Mouse (Mus musculus) liver, embryonic 12.5 days (tissue): ENCODE results near the gene Dlst. TPM values are rescaled to one million over a fixed set of nuclear protein-coding genes. Genes with fewer than 3 reads are reported as not detected.

Experiments used
- ATAC-seq: fragments of 200-750 bp; cut with Nextera tagmentation; 2 replicates; pipeline ENCODE4 v1.8.0; 2017; ENCODE audit warnings: moderate number of reproducible peaks, mild to moderate bottlenecking, moderate library complexity
- H3K27ac ChIP-seq: fragments of 300-500 bp; sonication (generic); 2 replicates; pipeline ENCODE4 v1.5.1; 2016; ENCODE audit warnings: mild to moderate bottlenecking
- H3K27me3 ChIP-seq: fragments of 300-500 bp; sonication (generic); replicated peaks from 2 replicates; pipeline ENCODE4 v1.6.1; 2016; ENCODE audit warnings: mild to moderate bottlenecking, moderate library complexity
- H3K36me3 ChIP-seq: fragments of 300-500 bp; sonication (generic); 2 replicates; pipeline ENCODE4 v1.6.1; 2016; ENCODE audit warnings: mild to moderate bottlenecking, moderate library complexity
- H3K4me1 ChIP-seq: fragments of 300-500 bp; sonication (generic); 2 replicates; pipeline ENCODE4 v1.6.1; 2016
- H3K4me2 ChIP-seq: fragments of 300-500 bp; sonication (generic); 2 replicates; pipeline ENCODE4 v1.6.1; 2016; ENCODE audit warnings: mild to moderate bottlenecking, moderate library complexity
- H3K4me3 ChIP-seq: fragments of 300-500 bp; sonication (generic); 2 replicates; pipeline ENCODE4 v1.5.1; 2016; ENCODE audit warnings: mild to moderate bottlenecking, moderate library complexity
- H3K9ac ChIP-seq: fragments of 300-500 bp; sonication (generic); 2 replicates; pipeline ENCODE4 v1.6.1; 2016; ENCODE audit warnings: mild to moderate bottlenecking, moderate library complexity
- H3K9me3 ChIP-seq: fragments of 300-500 bp; sonication (generic); replicated peaks from 2 replicates; pipeline ENCODE4 v1.6.1; 2016; ENCODE audit warnings: mild to moderate bottlenecking, moderate library complexity
- WGBS: fragments of 180-500 bp; shearing (Covaris S2); methylation state at CpG from one replicate; pipeline ENCODE4 v1.1.7; 2016; ENCODE audit not compliant: insufficient replicate concordance; 5-methylcytosine and 5-hydroxymethylcytosine counted together
- polyA plus RNA-seq: library from polyadenylated mRNA; unstranded; fragments of >200 nt; fragmentation: Nextera tagmentation; extraction: Ambion mirVana; gene quantifications from 2 replicates; pipeline ENCODE4 v1.2.1, GENCODE M21; 2016

Gene Dlst
- polyA plus RNA-seq, 1 experiment from 2014 or later = 104 TPM

DNA sequence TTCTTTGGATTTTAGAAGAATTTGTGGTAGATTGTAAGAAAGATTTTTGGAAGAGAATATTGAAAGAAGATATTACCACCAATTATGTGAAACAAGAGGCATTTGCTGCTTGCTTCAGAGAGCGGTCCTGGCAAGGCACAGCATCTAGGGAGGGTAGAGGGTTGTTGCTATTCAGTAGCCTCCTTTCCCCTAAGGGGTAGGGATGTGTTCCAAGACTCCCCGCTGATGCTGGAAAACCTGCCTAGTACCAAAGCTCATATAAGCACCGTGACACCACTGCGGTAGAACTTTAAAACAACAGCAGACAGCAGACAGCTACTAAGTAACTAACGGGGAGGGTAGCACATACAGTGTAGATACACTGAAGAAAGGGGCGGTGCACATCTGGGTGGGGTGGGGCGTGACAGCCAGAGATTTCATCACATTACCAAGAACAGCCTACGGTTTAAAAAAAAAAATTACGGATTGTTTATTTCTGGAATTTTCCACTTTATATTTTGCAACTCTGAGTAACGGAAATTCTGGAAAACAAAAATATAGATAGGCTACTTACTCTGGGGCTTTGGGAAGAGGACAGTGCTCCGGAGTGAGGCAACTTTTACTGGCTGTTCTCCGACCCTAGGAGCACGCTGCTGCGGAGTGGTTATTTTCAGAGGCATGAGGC is 47.3 kb downstream of the Dlst start:
- H3K9me3 ChIP-seq = no peaks in the 10 kb centered on the region

GRCm38 (mm10) chr12:85158801-85159200 is 48.2 kb downstream of the Dlst start:
- H3K36me3 ChIP-seq = no peaks in the 10 kb centered on the region
- no peak overlapping the region for H3K9ac ChIP-seq
- H3K27ac ChIP-seq = no peak overlapping the region
- peaks cover 13% of the 10 kb centered on the region; the same call in 1 of the 2 replicates for H3K27me3 ChIP-seq
- no peak for ATAC-seq
- H3K4me3 ChIP-seq = no peak overlapping the region
- no peaks in the 10 kb centered on the region for H3K9me3 ChIP-seq
- H3K4me1 ChIP-seq = 0 out of 2 replicates have a peak, but pooled peaks cover 5% of the 10 kb centered on the region
- H3K4me2 ChIP-seq = no peak overlapping the region
- 66% methylated on average over 8 of the region's 8 CpGs for WGBS

More for the DNA sequence above, 47.3 kb downstream of the Dlst start:
- no peak overlapping the region for H3K4me2 ChIP-seq
- no peak overlapping the region for H3K9ac ChIP-seq
- no peak overlapping the region for H3K4me3 ChIP-seq
- no peaks in the 10 kb centered on the region for H3K36me3 ChIP-seq
- peaks cover 14% of the 10 kb centered on the region; the same call in 1 of the 2 replicates for H3K27me3 ChIP-seq
- 0 out of 2 replicates have a peak, but pooled peaks cover 5% of the 10 kb centered on the region for H3K4me1 ChIP-seq
- 71% methylated on average over 14 of the region's 14 CpGs for WGBS
- ATAC-seq = no peak
- no peak overlapping the region for H3K27ac ChIP-seq

GRCm38 (mm10) chr12:85159592-85159991 is 49.0 kb downstream of the Dlst start:
- Histone ChIP-seq H3K4me1 (0 out of 2 replicates have a peak, but pooled peaks cover 5% of the 10 kb centered on the region), H3K27me3 (peaks cover 13% of the 10 kb centered on the region; the same call in 1 of the 2 replicates), H3K4me3 (no peak overlapping the region), H3K36me3 (no peaks in the 10 kb centered on the region), H3K27ac (no peak overlapping the region), H3K9me3 (no peaks in the 10 kb centered on the region), H3K4me2 (no peak overlapping the region), H3K9ac (no peak overlapping the region)
- ATAC-seq = no peak
- WGBS = 56% methylated on average over 5 of the region's 5 CpGs

- ATAC-seq = no peak
- H3K9me3 ChIP-seq = no peaks in the 10 kb centered on the region
- H3K9ac ChIP-seq = no peak overlapping the region
- no peak overlapping the region for H3K27ac ChIP-seq
- H3K27me3 ChIP-seq = peaks cover 12% of the 10 kb centered on the region; the same call in 1 of the 2 replicates
- no peak overlapping the region for H3K4me3 ChIP-seq
- peaks cover 8% of the 10 kb centered on the region for H3K4me1 ChIP-seq
- no peak overlapping the region for H3K4me2 ChIP-seq
- H3K36me3 ChIP-seq = no peaks in the 10 kb centered on the region
- 62% methylated on average over 5 of the region's 5 CpGs for whole genome bisulfite sequencing
These were observed 54.4 kb downstream of the Dlst start for GRCm38 (mm10) chr12:85164996-85165395.

GRCm38 (mm10) chr12:85166631-85167030 is 56.0 kb downstream of the Dlst start:
- WGBS = 73% methylated on average over 9 of the region's 9 CpGs
- H3K27ac ChIP-seq = no peak overlapping the region
- peaks cover 26% of the 10 kb centered on the region; the same call in 1 of the 2 replicates for H3K27me3 ChIP-seq
- no peak overlapping the region for H3K9ac ChIP-seq
- H3K4me2 ChIP-seq = no peak overlapping the region
- ATAC-seq = no peak
- H3K36me3 ChIP-seq = no peaks in the 10 kb centered on the region
- H3K4me3 ChIP-seq = no peak overlapping the region
- H3K9me3 ChIP-seq = no peaks in the 10 kb centered on the region
- H3K4me1 ChIP-seq = peaks cover 8% of the 10 kb centered on the region

DNA sequence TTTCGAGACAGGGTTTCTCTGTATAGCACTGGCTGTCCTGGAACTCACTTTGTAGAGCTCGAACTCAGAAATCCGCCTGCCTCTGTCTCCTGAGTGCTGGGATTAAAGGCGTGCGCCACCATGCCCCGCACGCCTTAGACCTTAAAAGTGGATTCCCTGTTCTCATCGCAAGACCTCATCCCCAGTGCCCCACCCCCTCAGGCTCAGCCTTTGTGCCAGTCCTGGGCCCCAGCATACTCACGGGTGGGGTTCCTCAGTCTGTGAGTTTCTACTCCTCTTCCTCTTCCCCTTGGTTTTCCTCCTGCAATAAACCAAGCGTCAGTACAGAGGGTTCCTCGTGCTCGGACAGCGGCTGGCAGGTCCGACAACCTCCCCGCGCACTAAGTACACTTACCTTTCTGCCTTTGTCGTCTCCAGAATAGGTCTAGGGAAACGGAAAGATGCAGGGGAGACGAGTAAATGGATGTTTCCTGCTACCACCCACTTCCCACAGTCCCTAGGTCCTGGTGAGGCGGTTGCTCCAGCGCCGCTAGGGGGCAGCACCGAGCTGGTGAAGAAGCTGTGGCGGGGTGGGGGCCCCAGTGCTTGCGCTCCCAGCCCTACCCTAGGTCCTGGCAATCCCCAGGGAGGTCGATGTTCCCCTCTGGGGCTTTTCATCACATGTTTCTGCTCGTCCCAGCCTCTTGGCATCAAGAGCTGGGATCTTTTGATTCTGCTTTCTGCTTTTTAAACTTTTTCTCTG is 58.7 kb downstream of the Dlst start:
- peak; percentile 53; the same call in 1 of the 2 replicates for ATAC-seq
- no peak overlapping the region; the same call in 1 of the 2 replicates for H3K9ac ChIP-seq

DNA sequence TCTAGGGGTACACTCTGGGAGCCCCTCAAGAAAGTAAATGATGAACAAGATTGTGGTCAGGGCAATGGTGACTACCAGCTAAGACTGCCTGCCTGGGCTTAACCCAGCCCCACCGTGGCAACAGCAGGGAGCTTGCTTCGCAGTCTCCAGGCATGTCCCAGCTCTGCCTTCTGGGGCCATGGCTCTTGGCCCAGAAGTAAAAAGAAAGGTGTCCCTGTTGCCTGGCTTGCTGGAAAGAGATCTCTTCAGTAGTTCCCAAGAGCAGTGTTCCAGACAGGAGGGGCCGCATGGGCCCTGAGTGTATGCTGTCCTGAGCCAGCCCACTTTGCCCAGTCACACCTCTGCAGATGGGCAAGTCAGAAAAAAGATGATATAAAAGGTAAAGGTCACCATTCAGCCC is 59.2 kb downstream of the Dlst start:
- Histone ChIP-seq H3K36me3 (no peaks in the 10 kb centered on the region), H3K4me3 (no peak overlapping the region), H3K9me3 (no peaks in the 10 kb centered on the region), H3K4me1 (peaks cover 8% of the 10 kb centered on the region), H3K4me2 (no peak overlapping the region), H3K27me3 (peaks cover 51% of the 10 kb centered on the region), H3K9ac (no peak overlapping the region), H3K27ac (no peak overlapping the region)
- 64% methylated on average over 3 of the region's 3 CpGs for WGBS
- ATAC-seq = no peak

More for the DNA sequence above, 58.7 kb downstream of the Dlst start:
- WGBS = 19% methylated on average over 27 of the region's 27 CpGs
- Histone ChIP-seq H3K4me3 (peak overlapping the region; percentile 16; the same call in 1 of the 2 replicates), H3K27me3 (peaks cover 46% of the 10 kb centered on the region), H3K36me3 (no peaks in the 10 kb centered on the region), H3K9me3 (no peaks in the 10 kb centered on the region), H3K27ac (no peak overlapping the region), H3K4me1 (peaks cover 8% of the 10 kb centered on the region), H3K4me2 (peak overlapping the region; percentile 52)

DNA sequence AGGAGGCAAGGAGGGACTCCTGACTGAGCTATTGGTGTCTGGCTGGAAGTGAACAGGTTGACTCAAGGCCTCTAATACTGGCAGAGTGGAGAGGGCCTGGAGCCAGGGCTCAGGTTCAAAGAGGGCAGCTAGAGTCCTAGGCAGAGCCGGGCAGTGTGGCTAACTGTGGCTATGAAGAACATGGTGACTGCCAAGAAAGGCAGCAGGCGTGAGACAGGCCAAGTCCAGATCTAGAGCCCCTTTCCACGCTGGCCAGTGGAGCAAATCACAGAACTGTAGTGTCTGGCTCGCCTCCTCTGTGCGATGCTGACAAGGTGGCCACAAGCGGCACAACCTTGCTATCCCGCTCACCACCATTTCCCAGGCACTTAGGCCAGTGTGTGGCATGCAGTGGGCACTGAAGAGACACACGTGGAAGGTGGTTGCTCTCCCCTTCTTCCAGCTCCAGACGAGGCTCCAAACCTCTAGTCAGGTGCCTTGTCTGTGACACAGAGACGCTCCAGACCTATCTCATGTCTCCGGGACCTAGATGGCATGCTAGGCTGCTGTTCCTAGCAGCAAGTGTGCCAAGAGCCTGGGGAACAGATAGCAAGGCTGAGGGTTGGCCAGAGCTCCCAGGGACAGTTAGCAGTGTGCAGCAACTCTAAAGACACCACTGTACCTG is 59.8 kb downstream of the Dlst start:
- Histone ChIP-seq H3K4me3 (no peak overlapping the region), H3K4me1 (peaks cover 8% of the 10 kb centered on the region), H3K27ac (no peak overlapping the region), H3K4me2 (no peak overlapping the region), H3K36me3 (no peaks in the 10 kb centered on the region), H3K9ac (no peak overlapping the region), H3K27me3 (peaks cover 57% of the 10 kb centered on the region), H3K9me3 (no peaks in the 10 kb centered on the region)
- WGBS = 73% methylated on average over 11 of the region's 11 CpGs
- no peak for ATAC-seq

- H3K4me1 ChIP-seq = peaks cover 11% of the 10 kb centered on the region
- no peak overlapping the region for H3K4me2 ChIP-seq
- no peaks in the 10 kb centered on the region for H3K9me3 ChIP-seq
- peaks cover 62% of the 10 kb centered on the region for H3K27me3 ChIP-seq
- no peak for ATAC-seq
- no peaks in the 10 kb centered on the region for H3K36me3 ChIP-seq
- H3K4me3 ChIP-seq = no peak overlapping the region
- 55% methylated on average over 3 of the region's 3 CpGs for WGBS
- no peak overlapping the region for H3K9ac ChIP-seq
- no peak overlapping the region for H3K27ac ChIP-seq
These were observed 60.3 kb downstream of the Dlst start for GRCm38 (mm10) chr12:85170948-85171307.

DNA sequence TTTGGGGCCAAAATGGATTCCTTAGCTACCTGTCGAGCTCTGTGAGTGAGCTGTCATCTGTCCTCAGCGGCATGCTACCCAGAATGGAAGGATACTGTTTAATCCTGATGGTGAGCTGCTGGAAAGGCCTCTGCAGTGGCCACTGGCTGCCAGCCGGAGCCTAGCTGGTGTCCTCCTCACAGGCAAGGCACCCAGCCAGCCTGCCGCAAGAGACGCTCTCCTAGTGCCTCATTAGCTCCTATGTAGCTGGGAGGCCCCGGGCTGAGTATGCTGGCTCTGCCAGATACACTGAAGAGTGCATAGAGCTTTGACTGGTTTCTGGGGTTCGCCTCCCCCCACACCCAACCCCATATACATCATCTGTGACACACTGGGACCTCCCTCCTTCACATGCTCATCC is 63.4 kb downstream of the Dlst start:
- 62% methylated on average over 7 of the region's 7 CpGs for WGBS
- Histone ChIP-seq H3K9me3 (no peaks in the 10 kb centered on the region), H3K27ac (no peak overlapping the region)

DNA sequence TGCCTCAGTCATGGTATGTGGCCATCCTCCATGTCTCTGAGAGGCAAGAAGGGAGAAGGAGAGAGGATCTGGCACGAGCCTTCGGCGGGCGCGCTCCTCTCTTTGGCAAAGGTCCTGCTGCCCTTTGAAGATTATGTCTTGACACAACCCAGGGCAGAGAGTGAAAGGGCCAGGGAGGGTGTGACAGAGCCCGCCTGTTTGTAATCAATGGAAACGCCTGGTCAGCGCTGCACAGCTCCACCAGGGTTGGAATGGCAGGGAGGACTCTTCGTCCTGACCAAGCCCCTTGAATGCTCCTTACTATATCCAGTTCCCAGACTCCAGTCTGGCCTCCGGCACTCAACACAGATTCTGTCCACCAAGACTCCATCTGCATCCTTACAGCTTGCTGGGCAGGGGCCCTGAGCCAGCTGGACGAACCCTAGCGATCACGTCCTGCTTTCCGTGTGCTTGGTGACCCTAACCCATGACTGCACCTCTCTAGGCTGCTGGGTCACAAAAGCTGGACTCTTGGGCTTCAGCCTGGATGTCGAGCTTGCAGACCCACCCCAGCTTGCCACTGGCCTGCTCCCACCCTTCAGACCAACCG is 64.5 kb downstream of the Dlst start:
- WGBS = 48% methylated on average over 16 of the region's 16 CpGs
- Histone ChIP-seq H3K27me3 (peaks cover 94% of the 10 kb centered on the region), H3K4me3 (no peak overlapping the region), H3K27ac (no peak overlapping the region), H3K4me1 (peaks cover 19% of the 10 kb centered on the region), H3K36me3 (no peaks in the 10 kb centered on the region), H3K4me2 (peak overlapping the region; percentile 61; the same call in 1 of the 2 replicates), H3K9me3 (no peaks in the 10 kb centered on the region), H3K9ac (no peak overlapping the region)
- ATAC-seq = no peak

More for the DNA sequence above, 63.4 kb downstream of the Dlst start:
- no peak overlapping the region for H3K4me2 ChIP-seq
- peaks cover 89% of the 10 kb centered on the region for H3K27me3 ChIP-seq
- no peak overlapping the region for H3K9ac ChIP-seq
- no peak overlapping the region for H3K4me3 ChIP-seq
- peaks cover 27% of the 10 kb centered on the region for H3K4me1 ChIP-seq
- H3K36me3 ChIP-seq = no peaks in the 10 kb centered on the region
- ATAC-seq = no peak
